ENCODE assay signal across 8 mouse cellular contexts in genomic region chr9:25482322-25482998, GRCm38 (mm10). TPM values are rescaled to one million over a fixed set of nuclear protein-coding genes. Genes with fewer than 3 reads are reported as not detected.
DNase-seq lines count a peak whose midpoint lies in the region; ATAC-seq lines count a peak whose summit lies in the region.

No protein-coding gene starts in this region.

- no peaks in the 10 kb centered on the region for H3K36me3 ChIP-seq in intestine, embryonic 15.5 days
- H3K36me3 ChIP-seq in midbrain, embryonic 14.5 days (ENCODE audit: control insufficient read depth, insufficient read depth, low read length), result no peaks in the 10 kb centered on the region

- no peaks in the 10 kb centered on the region for H3K27me3 ChIP-seq in intestine, embryonic 15.5 days (replicated peaks)
- no peaks in the 10 kb centered on the region for H3K27me3 ChIP-seq in midbrain, embryonic 14.5 days (ENCODE audit: control insufficient read depth, insufficient read depth, low read length)

- H3K9ac ChIP-seq in intestine, embryonic 15.5 days, result no peak overlapping the region
- no peak overlapping the region for H3K9ac ChIP-seq in midbrain, embryonic 14.5 days (replicated peaks; ENCODE audit: low read length)

- H3K9me3 ChIP-seq in intestine, embryonic 15.5 days, result no peaks in the 10 kb centered on the region
- no peaks in the 10 kb centered on the region for H3K9me3 ChIP-seq in midbrain, embryonic 14.5 days (ENCODE audit: control insufficient read depth, low read length)

- DNase-seq in adrenal gland, adult (ENCODE audit: inconsistent age in 2 of 2, low spot score in 1 of 2), result peak; percentile 60 to 86
- DNase-seq in adrenal gland, postnatal 4 days (ENCODE audit: low spot score in 2 of 2), result no peak
- peak; percentile 19 for DNase-seq in thymus, postnatal 25 days
- no peak for DNase-seq in thymus, adult 18-20 months
- no peak for DNase-seq in midbrain, embryonic 14.5 days

- peak overlapping the region; percentile 91 for H3K4me2 ChIP-seq in intestine, embryonic 15.5 days (replicated peaks)
- peak overlapping the region; percentile 77 for H3K4me2 ChIP-seq in midbrain, embryonic 14.5 days (ENCODE audit: low read length)

- 45% methylated on average over 22 of the region's 22 CpGs for WGBS in intestine, embryonic 15.5 days
- 48% methylated on average over 22 of the region's 22 CpGs for WGBS in midbrain, embryonic 14.5 days

- H3K4me1 ChIP-seq in intestine, embryonic 15.5 days (replicated peaks), result peaks cover 13% of the 10 kb centered on the region
- H3K4me1 ChIP-seq in midbrain, embryonic 14.5 days (ENCODE audit: control insufficient read depth, insufficient read depth, low read length), result peaks cover 8% of the 10 kb centered on the region; the same call in 1 of the 2 replicates

- no peak overlapping the region for H3K27ac ChIP-seq in intestine, embryonic 15.5 days
- no peak overlapping the region for H3K27ac ChIP-seq in midbrain, embryonic 14.5 days (replicated peaks; ENCODE audit: low read depth, low read length)

- no peak for ATAC-seq in intestine, embryonic 15.5 days
- no peak for ATAC-seq in midbrain, embryonic 14.5 days (ENCODE audit: low FRiP score, low TSS enrichment)
- no peak for ATAC-seq in erythroid progenitor cell, adult 5-6 weeks (replicated peaks; ENCODE audit: low FRiP score, poor library complexity, severe bottlenecking)
- no peak for ATAC-seq in cerebellum, adult (ENCODE audit: insufficient number of reproducible peaks, low FRiP score, low TSS enrichment)

- peak overlapping the region; percentile 71 for H3K4me3 ChIP-seq in intestine, embryonic 15.5 days (replicated peaks)
- H3K4me3 ChIP-seq in midbrain, embryonic 14.5 days (replicated peaks; ENCODE audit: low read depth, low read length), result peak overlapping the region; percentile 50

RNA-seq across cellular contexts. Expression of gene Eepd1, which starts 1.1 kb away (rescaled TPM):
- total RNA-seq in adrenal gland, postnatal 4 days (2021), result 10 to 100 TPM; 41.6 to 49.1 TPM
- 5.9 and 6.5 TPM in 2 replicates for polyA plus RNA-seq in intestine, embryonic 15.5 days (2015; fragmentation: Nextera tagmentation; extraction: Ambion mirVana)
- 6.4 and 6.9 TPM in 2 replicates for polyA plus RNA-seq in midbrain, embryonic 14.5 days (2014; fragmentation: Nextera tagmentation; extraction: Ambion mirVana)
- 0.42 and 0.72 TPM in 2 replicates for total RNA-seq in erythroid progenitor cell, adult 5-6 weeks (2015; ENCODE audit: low replicate concordance)
- 2.2 TPM in 1 of 2 replicates, not detected in the other for total RNA-seq in erythroid progenitor cell, adult 5-6 weeks (2017; ENCODE audit: low replicate concordance)

Comparison
In these comparisons a context has a peak if more than half of its experiments do, and no peak if none do; other contexts are left out.
1. DNase-seq: peak in adrenal gland, adult (2 of 2) and thymus, postnatal 25 days (single experiment); none in adrenal gland, postnatal 4 days (0 of 2), thymus, adult 18-20 months (0 of 2) and midbrain, embryonic 14.5 days (single experiment).
2. RNA of gene Eepd1, which starts 1.1 kb away (total RNA-seq): 41.6 to 49.1 TPM in adrenal gland, postnatal 4 days; 0.42 to 2.2 TPM in erythroid progenitor cell, adult 5-6 weeks; every median in the first group is over 10 times any median in the second.